Mouse (Mus musculus) bone marrow macrophage, adult 2 months (primary cell): ENCODE measurements around the gene Traf3.

Source experiments
- CTCF ChIP-seq: IDR thresholded peaks from 2 replicates; pipeline ENCODE4 v1.5.1; 2012; ENCODE audit warnings: low read depth, mild to moderate bottlenecking, low read length, moderate library complexity
- POLR2A ChIP-seq: IDR thresholded peaks from 2 replicates; pipeline ENCODE4 v1.6.1; 2012; ENCODE audit warnings: mild to moderate bottlenecking, low read depth, low read length, borderline replicate concordance

DNA sequence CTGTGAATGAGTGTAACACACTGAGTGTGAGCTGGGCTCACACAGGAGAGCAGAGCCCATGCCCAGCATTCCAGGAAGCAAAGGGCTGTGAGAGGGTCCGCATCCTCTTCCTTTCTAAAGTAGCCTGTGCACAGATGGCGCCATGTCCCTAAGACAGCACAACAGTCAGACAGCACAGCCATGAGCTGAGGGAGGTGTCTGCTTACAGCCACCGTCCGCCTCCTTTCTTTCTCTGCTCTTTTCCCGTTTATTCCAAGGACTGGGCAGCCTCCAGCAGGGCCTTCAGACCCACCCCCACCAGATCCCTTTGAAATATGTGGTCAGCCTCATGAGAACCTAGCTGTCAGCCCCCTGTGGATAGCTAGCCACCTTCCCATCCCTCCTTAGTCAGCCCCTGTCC, 99.0 kb downstream of the Traf3 start:
- no peak for TF ChIP-seq CTCF
- no peak for TF ChIP-seq POLR2A
